Mouse (Mus musculus) neural tube, embryonic 12.5 days (tissue): Measurements from ENCODE around the gene Pmvk. TPM values are rescaled to one million over a fixed set of nuclear protein-coding genes. Genes with fewer than 3 reads are reported as not detected.

Experiments used
- ATAC-seq: fragments of 200-750 bp; cut with Nextera tagmentation; 2 replicates; pipeline ENCODE4 v1.8.0; 2017; ENCODE audit warnings: low read depth, mild to moderate bottlenecking, moderate TSS enrichment, moderate library complexity; ENCODE audit not compliant: low FRiP score
- H3K27ac ChIP-seq: fragments of 300-500 bp; sonication (generic); 2 replicates; pipeline ENCODE4 v1.5.1; 2016
- H3K27me3 ChIP-seq: fragments of 300-500 bp; sonication (generic); replicated peaks from 2 replicates; pipeline ENCODE4 v1.6.1; 2016; ENCODE audit warnings: mild to moderate bottlenecking
- H3K36me3 ChIP-seq: fragments of 300-500 bp; sonication (generic); 2 replicates; pipeline ENCODE4 v1.6.1; 2016; ENCODE audit warnings: mild to moderate bottlenecking
- H3K4me1 ChIP-seq: fragments of 300-500 bp; sonication (generic); 2 replicates; pipeline ENCODE4 v1.6.1; 2016
- H3K4me2 ChIP-seq: fragments of 300-500 bp; sonication (generic); replicated peaks from 2 replicates; pipeline ENCODE4 v1.6.1; 2016; ENCODE audit warnings: mild to moderate bottlenecking
- H3K4me3 ChIP-seq: fragments of 300-500 bp; sonication (generic); 2 replicates; pipeline ENCODE4 v1.5.1; 2016
- H3K9ac ChIP-seq: fragments of 300-500 bp; sonication (generic); 2 replicates; pipeline ENCODE4 v1.6.1; 2016; ENCODE audit warnings: mild to moderate bottlenecking
- H3K9me3 ChIP-seq: fragments of 300-500 bp; sonication (generic); 2 replicates; pipeline ENCODE4 v1.6.1; 2016; ENCODE audit warnings: mild to moderate bottlenecking
- WGBS: fragments of 180-500 bp; shearing (Covaris S2); methylation state at CpG from one replicate; pipeline ENCODE4 v1.1.7; 2016; 5-methylcytosine and 5-hydroxymethylcytosine counted together
- polyA plus RNA-seq: library from polyadenylated mRNA; unstranded; fragments of >200 nt; fragmentation: Nextera tagmentation; extraction: Ambion mirVana; gene quantifications from 2 replicates; pipeline ENCODE4 v1.2.1, GENCODE M21; 2016

Gene Pmvk
- polyA plus RNA-seq, 1 experiment from 2014 or later: 81.6 TPM

- Histone ChIP-seq H3K36me3 (peaks cover 46% of the 10 kb centered on the region), H3K9me3 (no peaks in the 10 kb centered on the region), H3K4me1 (peaks cover 11% of the 10 kb centered on the region), H3K9ac (peak within 1 kb of the TSS; percentile 95), H3K27me3 (no peaks in the 10 kb centered on the region), H3K27ac (peak within 1 kb of the TSS; percentile 69), H3K4me2 (peak within 1 kb of the TSS; percentile 91), H3K4me3 (peak within 1 kb of the TSS; percentile 99)
- WGBS: 2% methylated on average over 67 of the region's 68 CpGs
- ATAC-seq: peak; percentile 97
These were observed 23.9 kb upstream of the Pmvk start, which contains the start of gene Pygo2 for GRCm38 (mm10) chr3:89430171-89431159. Gene Pygo2 (plus strand): TSS chr3:89430214.

DNA sequence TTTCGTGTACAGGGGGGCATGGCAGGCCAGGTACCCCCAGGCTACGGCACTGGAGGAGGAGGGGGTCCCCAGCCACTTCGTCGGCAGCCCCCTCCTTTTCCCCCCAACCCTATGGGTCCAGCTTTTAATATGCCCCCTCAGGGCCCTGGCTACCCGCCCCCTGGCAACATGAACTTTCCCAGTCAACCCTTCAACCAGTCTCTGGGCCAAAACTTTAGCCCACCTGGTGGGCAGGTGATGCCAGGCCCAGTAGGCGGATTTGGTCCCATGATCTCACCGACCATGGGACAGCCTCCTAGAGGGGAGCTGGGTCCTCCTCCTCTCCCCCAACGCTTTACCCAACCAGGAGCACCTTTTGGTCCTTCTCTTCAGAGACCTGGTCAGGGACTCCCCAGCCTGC is 21.7 kb upstream of the Pmvk start:
- no peak for ATAC-seq
- Histone ChIP-seq H3K27me3 (no peaks in the 10 kb centered on the region), H3K4me1 (peaks cover 28% of the 10 kb centered on the region), H3K27ac (no peak overlapping the region), H3K9me3 (no peaks in the 10 kb centered on the region), H3K4me2 (no peak overlapping the region), H3K36me3 (peaks cover 31% of the 10 kb centered on the region), H3K9ac (no peak overlapping the region), H3K4me3 (no peak overlapping the region)
- 92% methylated on average over 8 of the region's 8 CpGs for WGBS

GRCm38 (mm10) chr3:89434532-89434931 is 19.8 kb upstream of the Pmvk start:
- 83% methylated on average over 11 of the region's 11 CpGs for WGBS
- ATAC-seq: no peak
- no peaks in the 10 kb centered on the region for H3K9me3 ChIP-seq
- H3K27me3 ChIP-seq: no peaks in the 10 kb centered on the region
- H3K4me3 ChIP-seq: no peak overlapping the region
- H3K4me1 ChIP-seq: peaks cover 28% of the 10 kb centered on the region
- H3K4me2 ChIP-seq: no peak overlapping the region
- no peak overlapping the region for H3K9ac ChIP-seq
- no peak overlapping the region for H3K27ac ChIP-seq
- peaks cover 31% of the 10 kb centered on the region for H3K36me3 ChIP-seq

DNA sequence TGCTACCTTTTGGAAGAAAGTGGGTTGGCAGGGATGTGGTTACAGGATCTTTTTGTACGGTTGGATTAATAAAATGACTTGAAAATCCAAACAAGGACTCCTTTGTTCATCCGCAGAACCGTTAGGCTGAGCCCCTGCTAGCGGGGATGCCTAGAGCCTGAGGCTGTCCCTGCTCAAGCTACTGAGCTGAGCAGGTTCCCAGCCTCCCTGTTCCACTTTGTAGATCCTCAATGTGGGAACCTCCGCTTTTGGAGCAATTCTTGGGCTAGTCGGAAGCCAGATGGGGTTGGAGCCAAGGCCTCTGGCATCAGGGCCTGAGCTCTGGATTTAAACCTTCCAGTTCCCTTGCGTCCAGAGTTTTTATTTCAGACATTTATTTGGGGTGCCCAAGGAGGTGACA is 19.3 kb upstream of the Pmvk start:
- Histone ChIP-seq H3K4me1 (peaks cover 28% of the 10 kb centered on the region), H3K9ac (no peak overlapping the region), H3K27ac (no peak overlapping the region), H3K4me3 (no peak overlapping the region), H3K4me2 (no peak overlapping the region), H3K27me3 (no peaks in the 10 kb centered on the region), H3K9me3 (no peaks in the 10 kb centered on the region), H3K36me3 (peaks cover 31% of the 10 kb centered on the region)
- 72% methylated on average over 7 of the region's 7 CpGs for WGBS
- no peak for ATAC-seq

GRCm38 (mm10) chr3:89436176-89437113 is 17.9 kb upstream of the Pmvk start, which contains the start of gene Pbxip1:
Gene Pbxip1 (plus strand): TSS chr3:89436706.
- 5% methylated on average over 16 of the region's 16 CpGs for WGBS

GRCm38 (mm10) chr3:89437269-89437668 is 17.1 kb upstream of the Pmvk start:
- WGBS: 24% methylated on average over 5 of the region's 5 CpGs
- Histone ChIP-seq H3K36me3 (peaks cover 29% of the 10 kb centered on the region), H3K4me2 (peak overlapping the region; percentile 56), H3K4me1 (peaks cover 17% of the 10 kb centered on the region; the same call in 1 of the 2 replicates), H3K27ac (no peak overlapping the region), H3K9ac (peak overlapping the region; percentile 26; the same call in 1 of the 2 replicates), H3K9me3 (no peaks in the 10 kb centered on the region), H3K4me3 (peak overlapping the region; percentile 29; the same call in 1 of the 2 replicates), H3K27me3 (no peaks in the 10 kb centered on the region)
- no peak for ATAC-seq

More at GRCm38 (mm10) chr3:89436176-89437113, 17.9 kb upstream of the Pmvk start, which contains the start of gene Pbxip1:
- Histone ChIP-seq H3K27ac (no peak within 1 kb of the TSS), H3K36me3 (peaks cover 31% of the 10 kb centered on the region), H3K9ac (peak within 1 kb of the TSS; percentile 26), H3K4me1 (peaks cover 17% of the 10 kb centered on the region), H3K4me2 (peak within 1 kb of the TSS; percentile 56), H3K4me3 (peak within 1 kb of the TSS; percentile 29), H3K9me3 (no peaks in the 10 kb centered on the region), H3K27me3 (no peaks in the 10 kb centered on the region)
- peak; percentile 37; the same call in 1 of the 2 replicates for ATAC-seq

DNA sequence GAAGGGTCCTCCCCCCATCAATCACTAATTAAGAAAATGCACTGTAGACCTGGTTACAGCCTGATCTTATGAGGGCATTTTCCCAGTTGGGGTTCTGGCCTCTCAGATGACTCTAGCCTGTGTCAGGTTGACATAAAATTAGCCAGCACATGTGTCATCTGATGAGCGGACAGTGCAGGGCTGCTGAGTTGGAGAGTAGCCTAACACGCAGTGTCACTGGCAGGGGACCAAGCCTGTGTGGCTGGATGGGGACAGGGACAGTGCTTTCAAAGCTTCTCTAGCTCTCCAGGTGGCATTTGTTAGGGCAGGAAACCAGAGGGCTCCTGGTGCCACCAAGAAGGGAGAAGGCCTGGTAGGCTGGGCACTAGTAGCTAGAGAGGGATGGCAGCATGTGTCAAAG is 13.7 kb upstream of the Pmvk start:
- no peak for ATAC-seq
- Histone ChIP-seq H3K4me3 (no peak overlapping the region), H3K4me2 (no peak overlapping the region), H3K27me3 (no peaks in the 10 kb centered on the region), H3K9ac (no peak overlapping the region), H3K9me3 (no peaks in the 10 kb centered on the region), H3K27ac (no peak overlapping the region), H3K4me1 (peaks cover 17% of the 10 kb centered on the region; the same call in 1 of the 2 replicates), H3K36me3 (peaks cover 3% of the 10 kb centered on the region; the same call in 1 of the 2 replicates)
- WGBS: 95% methylated on average over 2 of the region's 2 CpGs

DNA sequence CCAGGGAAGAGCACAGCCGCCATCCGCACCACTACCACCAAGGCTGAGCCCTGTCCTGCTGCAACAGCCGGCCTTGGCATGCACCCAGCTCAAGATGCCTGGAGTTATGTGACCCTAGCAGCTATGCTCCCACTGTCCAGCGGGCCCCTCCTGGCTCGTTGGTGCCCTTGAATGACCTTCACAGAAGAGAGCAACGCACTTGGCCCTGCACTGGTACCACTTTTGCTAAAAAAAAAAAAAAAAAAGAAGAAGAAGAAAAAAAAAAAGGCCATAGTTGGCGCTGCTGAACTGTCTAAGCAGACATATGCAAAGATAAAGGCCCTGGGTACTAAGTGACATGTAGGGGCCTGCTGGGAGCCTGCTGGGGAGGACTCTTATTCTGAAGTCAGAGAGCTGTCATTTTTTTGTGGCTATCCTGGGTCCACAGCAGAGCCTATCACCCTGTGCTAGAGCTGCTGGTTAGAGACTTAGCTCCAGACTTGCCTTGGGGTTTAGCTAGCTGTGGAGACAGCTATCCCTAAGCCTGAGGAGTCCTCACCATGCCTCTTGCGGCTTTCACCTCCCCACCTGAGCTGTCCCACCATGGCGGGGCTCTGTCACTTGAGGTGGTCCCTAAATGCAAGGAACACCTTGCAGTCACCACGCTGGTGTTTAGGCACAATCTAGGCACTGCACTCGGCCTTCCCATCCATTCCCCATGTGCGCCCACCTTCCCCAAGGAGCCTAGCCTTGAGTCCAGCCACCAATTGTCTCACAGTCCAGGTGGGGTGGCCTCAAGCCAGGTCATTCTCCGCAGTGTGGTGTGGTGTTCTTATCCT is 5.4 kb upstream of the Pmvk start:
- no peaks in the 10 kb centered on the region for H3K27me3 ChIP-seq
- WGBS: 78% methylated on average over 13 of the region's 13 CpGs
- H3K4me2 ChIP-seq: no peak overlapping the region
- H3K9ac ChIP-seq: no peak overlapping the region
- ATAC-seq: no peak
- no peaks in the 10 kb centered on the region for H3K9me3 ChIP-seq
- H3K36me3 ChIP-seq: peaks cover 11% of the 10 kb centered on the region
- H3K27ac ChIP-seq: no peak overlapping the region
- no peak overlapping the region for H3K4me3 ChIP-seq
- H3K4me1 ChIP-seq: no peaks in the 10 kb centered on the region

DNA sequence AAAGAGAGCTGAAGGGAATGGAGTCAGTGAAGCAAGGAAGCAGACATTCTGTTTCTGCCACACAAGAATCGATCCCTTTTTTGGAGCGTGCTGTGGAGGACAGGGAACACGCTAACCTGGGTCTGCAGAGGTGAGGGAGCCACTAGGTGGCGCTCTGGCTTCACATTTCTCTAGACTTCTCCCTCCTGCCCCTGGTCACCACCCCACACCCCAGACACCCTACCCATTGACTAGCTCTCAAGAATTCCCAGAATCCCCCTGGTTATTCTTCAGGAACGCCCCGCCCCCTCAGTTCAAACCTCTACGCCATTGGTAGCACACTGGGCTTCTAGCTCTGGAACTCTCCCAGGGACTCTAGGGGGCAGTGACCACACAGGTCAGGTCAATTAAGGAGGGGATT is 4.8 kb upstream of the Pmvk start:
- H3K36me3 ChIP-seq: peaks cover 11% of the 10 kb centered on the region
- H3K9ac ChIP-seq: no peak overlapping the region
- H3K9me3 ChIP-seq: no peaks in the 10 kb centered on the region
- no peaks in the 10 kb centered on the region for H3K27me3 ChIP-seq
- H3K4me2 ChIP-seq: no peak overlapping the region
- no peak overlapping the region for H3K4me3 ChIP-seq
- ATAC-seq: peak; percentile 69
- H3K27ac ChIP-seq: no peak overlapping the region
- WGBS: 35% methylated on average over 7 of the region's 7 CpGs
- H3K4me1 ChIP-seq: no peaks in the 10 kb centered on the region

DNA sequence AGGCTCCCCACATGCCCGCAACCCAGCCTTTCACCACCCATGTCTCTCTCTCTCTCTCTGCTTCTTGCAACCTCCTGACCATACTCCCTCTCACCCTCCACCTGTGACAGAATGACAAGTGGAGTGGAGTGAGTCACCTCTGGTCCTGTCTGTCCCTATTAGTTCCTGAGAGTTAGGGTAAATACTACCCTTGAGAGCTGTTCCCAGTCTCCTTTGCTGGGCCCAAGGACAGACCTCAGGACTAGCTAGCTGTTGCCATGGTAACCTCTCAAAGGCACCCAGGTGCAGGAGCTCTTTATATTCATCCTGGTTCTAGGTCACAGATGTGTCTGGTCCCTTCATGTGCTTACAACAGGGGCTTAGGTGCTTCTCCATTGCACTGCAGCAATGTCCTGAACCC is 2.4 kb upstream of the Pmvk start:
- H3K9me3 ChIP-seq: no peaks in the 10 kb centered on the region
- no peak overlapping the region for H3K27ac ChIP-seq
- H3K27me3 ChIP-seq: no peaks in the 10 kb centered on the region
- ATAC-seq: no peak
- peaks cover 4% of the 10 kb centered on the region; the same call in 1 of the 2 replicates for H3K4me1 ChIP-seq
- no peak overlapping the region for H3K9ac ChIP-seq
- 83% methylated on average over 1 of the region's 1 CpGs for WGBS
- H3K4me2 ChIP-seq: no peak overlapping the region
- no peaks in the 10 kb centered on the region for H3K36me3 ChIP-seq
- no peak overlapping the region for H3K4me3 ChIP-seq

GRCm38 (mm10) chr3:89455786-89456285 is 1.5 kb downstream of the Pmvk start:
- 75% methylated on average over 1 of the region's 1 CpGs for WGBS

More at GRCm38 (mm10) chr3:89455786-89456285, 1.5 kb downstream of the Pmvk start:
- no peak for ATAC-seq
- H3K4me1 ChIP-seq: peaks cover 17% of the 10 kb centered on the region
- H3K27ac ChIP-seq: no peak overlapping the region
- H3K36me3 ChIP-seq: no peaks in the 10 kb centered on the region
- H3K4me2 ChIP-seq: no peak overlapping the region
- no peak overlapping the region for H3K9ac ChIP-seq
- no peak overlapping the region for H3K4me3 ChIP-seq
- H3K27me3 ChIP-seq: no peaks in the 10 kb centered on the region
- no peaks in the 10 kb centered on the region for H3K9me3 ChIP-seq
